Comparison of ENCODE assay signal across 8 mouse cellular contexts in the genomic region with DNA sequence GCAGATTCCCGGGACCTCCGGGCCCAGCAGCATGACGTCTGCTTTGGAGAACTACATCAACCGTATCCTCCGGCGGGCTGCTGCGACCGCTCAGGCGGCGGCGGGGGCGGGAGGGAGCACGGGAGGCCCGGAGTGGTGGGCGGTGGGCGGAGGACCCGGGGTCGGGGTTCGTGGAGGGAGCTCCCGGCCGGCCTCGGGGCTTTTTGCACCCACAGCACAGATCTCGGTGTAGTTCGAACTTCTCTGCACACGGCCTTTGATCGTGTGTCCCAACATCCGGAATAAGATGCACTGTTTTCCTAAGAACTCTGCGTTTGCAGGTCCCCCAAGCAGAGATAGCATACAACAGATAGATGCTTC. TPM values are rescaled to one million over a fixed set of nuclear protein-coding genes. Genes with fewer than 3 reads are reported as not detected.
DNase-seq lines count a peak whose midpoint lies in the region; ATAC-seq and TF ChIP-seq lines count a peak whose summit lies in the region.
"Had no signal": no experiment of that assay in that cellular context is flagged by ENCODE, and none has a peak within 500 bp of the region (broad histone marks: within the 10 kb centered on the region; RNA-seq: fewer than 3 reads in every experiment).

No protein-coding gene starts in this region.

- no peak for ATAC-seq in megakaryocyte, adult 5-6 weeks (ENCODE audit: poor library complexity, severe bottlenecking)
- ATAC-seq in erythroid progenitor cell, adult 5-6 weeks (replicated peaks; ENCODE audit: low FRiP score, poor library complexity, severe bottlenecking) = 0 out of 2 replicates have a peak, but pooled peaks have one; percentile 18
- ATAC-seq in limb, embryonic 14.5 days (ENCODE audit: low FRiP score, low read depth) = peak; percentile 76
- no peak for ATAC-seq in stomach, embryonic 16.5 days (ENCODE audit: insufficient read depth, low FRiP score)

- H3K27me3 ChIP-seq in megakaryocyte, embryonic 14.5 days (replicated peaks) = no peaks in the 10 kb centered on the region
- no peaks in the 10 kb centered on the region for H3K27me3 ChIP-seq in limb, embryonic 14.5 days (ENCODE audit: control insufficient read depth, insufficient read depth, low read length)
- H3K27me3 ChIP-seq in stomach, embryonic 16.5 days (ENCODE audit: control insufficient read depth, insufficient read depth, low read length) = no peaks in the 10 kb centered on the region

- 0% methylated on average over 26 of the region's 28 CpGs for WGBS in limb, embryonic 14.5 days
- WGBS in stomach, embryonic 16.5 days = under 1% methylated on average over 28 of the region's 28 CpGs

- peak overlapping the region; percentile 93 for H3K4me3 ChIP-seq in megakaryocyte, embryonic 14.5 days (replicated peaks)
- H3K4me3 ChIP-seq in limb, embryonic 14.5 days (replicated peaks; ENCODE audit: low read length) = peak overlapping the region; percentile 70
- H3K4me3 ChIP-seq in stomach, embryonic 16.5 days (replicated peaks; ENCODE audit: low read length) = peak overlapping the region; percentile 94

- no peak for TF ChIP-seq POLR2A in limb, embryonic 14.5 days (IDR thresholded peaks at IDR 0.05; ENCODE audit: borderline replicate concordance, extremely low read depth, insufficient read depth, insufficient read length)

- H3K4me2 ChIP-seq in limb, embryonic 14.5 days (replicated peaks; ENCODE audit: low read depth, low read length, severe bottlenecking) = peak overlapping the region; percentile 55
- peak overlapping the region; percentile 59 for H3K4me2 ChIP-seq in stomach, embryonic 16.5 days (ENCODE audit: low read depth, low read length)

- no peak for DNase-seq in limb, embryonic 14.5 days (ENCODE audit: low spot score)
- DNase-seq in retina, postnatal 1 day = no peak
- no peak for DNase-seq in cerebellum, postnatal 4 days (ENCODE audit: low spot score in 2 of 2)

- H3K27ac ChIP-seq in limb, embryonic 14.5 days (replicated peaks; ENCODE audit: low read depth, low read length) = peak overlapping the region; percentile 87
- peak overlapping the region; percentile 99 for H3K27ac ChIP-seq in stomach, embryonic 16.5 days (ENCODE audit: low read length)

- peaks cover 31% of the 10 kb centered on the region for H3K36me3 ChIP-seq in megakaryocyte, embryonic 14.5 days (replicated peaks; ENCODE audit: low read length)
- peaks cover 27% of the 10 kb centered on the region for H3K36me3 ChIP-seq in limb, embryonic 14.5 days (ENCODE audit: control insufficient read depth, insufficient read depth, low read length)
- H3K36me3 ChIP-seq in stomach, embryonic 16.5 days (ENCODE audit: control insufficient read depth, insufficient read depth, low read length) = no peaks in the 10 kb centered on the region

- no peaks in the 10 kb centered on the region for H3K9me3 ChIP-seq in megakaryocyte, embryonic 14.5 days
- no peaks in the 10 kb centered on the region for H3K9me3 ChIP-seq in limb, embryonic 14.5 days (ENCODE audit: control insufficient read depth, low read length)
- no peaks in the 10 kb centered on the region for H3K9me3 ChIP-seq in stomach, embryonic 16.5 days (replicated peaks; ENCODE audit: control insufficient read depth, low read length)

- H3K9ac ChIP-seq in limb, embryonic 14.5 days (ENCODE audit: low read depth, low read length, severe bottlenecking) = peak overlapping the region; percentile 94
- H3K9ac ChIP-seq in stomach, embryonic 16.5 days (ENCODE audit: low read length) = peak overlapping the region; percentile 99

- peaks cover 11% of the 10 kb centered on the region for H3K4me1 ChIP-seq in megakaryocyte, embryonic 14.5 days
- H3K4me1 ChIP-seq in limb, embryonic 14.5 days (ENCODE audit: control insufficient read depth, insufficient read depth, low read length) = peaks cover 10% of the 10 kb centered on the region; the same call in 1 of the 2 replicates
- H3K4me1 ChIP-seq in stomach, embryonic 16.5 days (ENCODE audit: control insufficient read depth, insufficient read depth, low read length) = peaks cover 11% of the 10 kb centered on the region

RNA-seq across cellular contexts. Expression of a gene that starts 0.3 kb away (rescaled TPM):
- polyA plus RNA-seq in megakaryocyte, embryonic 14.5 days (2012; ENCODE audit: insufficient read depth, low replicate concordance) = 17.0 TPM in 1 of 2 replicates, not detected in the other
- 63.5 and 82.7 TPM in 2 replicates for total RNA-seq in megakaryocyte, adult 5-6 weeks (2015)
- total RNA-seq in megakaryocyte, adult 5-6 weeks (2017) = 77.4 and 79.4 TPM in 2 replicates
- total RNA-seq in erythroid progenitor cell, adult 5-6 weeks (2015; ENCODE audit: low replicate concordance) = 47.9 and 101 TPM in 2 replicates
- total RNA-seq in erythroid progenitor cell, adult 5-6 weeks (2017; ENCODE audit: low replicate concordance) = 25.0 and 49.9 TPM in 2 replicates
- 103 and 109 TPM in 2 replicates for polyA plus RNA-seq in limb, embryonic 14.5 days (2012; rRNA removed)
- polyA plus RNA-seq in limb, embryonic 14.5 days (2014; fragmentation: Nextera tagmentation; extraction: Ambion mirVana) = 144 and 152 TPM in 2 replicates
- 155 and 163 TPM in 2 replicates for polyA plus RNA-seq in stomach, embryonic 16.5 days (2015; fragmentation: Nextera tagmentation; extraction: Ambion mirVana)

RNA-seq across cellular contexts. Expression of a gene that starts 17.4 kb away (rescaled TPM):
- polyA plus RNA-seq in megakaryocyte, embryonic 14.5 days (2012; ENCODE audit: insufficient read depth, low replicate concordance) = not detected in 2 replicates
- total RNA-seq in megakaryocyte, adult 5-6 weeks (2015) = not detected in 2 replicates
- total RNA-seq in megakaryocyte, adult 5-6 weeks (2017) = not detected in 2 replicates
- not detected in 2 replicates for total RNA-seq in erythroid progenitor cell, adult 5-6 weeks (2015; ENCODE audit: low replicate concordance)
- not detected in 2 replicates for total RNA-seq in erythroid progenitor cell, adult 5-6 weeks (2017; ENCODE audit: low replicate concordance)
- 0.12 and 0.30 TPM in 2 replicates for polyA plus RNA-seq in limb, embryonic 14.5 days (2012; rRNA removed)
- not detected in 2 replicates for polyA plus RNA-seq in limb, embryonic 14.5 days (2014; fragmentation: Nextera tagmentation; extraction: Ambion mirVana)
- polyA plus RNA-seq in stomach, embryonic 16.5 days (2015; fragmentation: Nextera tagmentation; extraction: Ambion mirVana) = 0.12 TPM in 1 of 2 replicates, not detected in the other
- total RNA-seq: common myeloid progenitor, adult 5-6 weeks had no signal

Comparison
In these comparisons a context has a peak if more than half of its experiments do, and no peak if none do; other contexts are left out.
1. ATAC-seq: peak in erythroid progenitor cell, adult 5-6 weeks (single experiment) and limb, embryonic 14.5 days (single experiment); none in megakaryocyte, adult 5-6 weeks (single experiment) and stomach, embryonic 16.5 days (single experiment).
2. Peak in every context shown above with its lines, with median percentiles within 50 percentile points of each other: H3K4me3 ChIP-seq.